Mouse (Mus musculus): ENCODE data around the gene Tspyl4. TPM values are rescaled to one million over a fixed set of nuclear protein-coding genes. Genes with fewer than 3 reads are reported as not detected.
"Not testable (repeated sequence)": the region's sequence is repeated elsewhere in the genome, so short reads cannot be mapped to it uniquely, and the experiment has no call there.

The Tspyl4 gene
- total RNA-seq (2021) = 12.5 and 16.1 TPM in 2 replicates
- long read RNA-seq, experiment 1, transcript Tspyl4-201 (1 exons, 3,879 nt) = major isoform, 9 of 10 reads
- long read RNA-seq, experiment 1, partial matches to known transcripts = 0 of 10 reads
- long read RNA-seq, experiment 1, other reads (novel, unspliced or antisense) = 1 of 10 reads
- long read RNA-seq, experiment 2, partial matches to known transcripts = 0 of 3 reads
- long read RNA-seq, experiment 2, other reads (novel, unspliced or antisense) = 0 of 3 reads

DNA sequence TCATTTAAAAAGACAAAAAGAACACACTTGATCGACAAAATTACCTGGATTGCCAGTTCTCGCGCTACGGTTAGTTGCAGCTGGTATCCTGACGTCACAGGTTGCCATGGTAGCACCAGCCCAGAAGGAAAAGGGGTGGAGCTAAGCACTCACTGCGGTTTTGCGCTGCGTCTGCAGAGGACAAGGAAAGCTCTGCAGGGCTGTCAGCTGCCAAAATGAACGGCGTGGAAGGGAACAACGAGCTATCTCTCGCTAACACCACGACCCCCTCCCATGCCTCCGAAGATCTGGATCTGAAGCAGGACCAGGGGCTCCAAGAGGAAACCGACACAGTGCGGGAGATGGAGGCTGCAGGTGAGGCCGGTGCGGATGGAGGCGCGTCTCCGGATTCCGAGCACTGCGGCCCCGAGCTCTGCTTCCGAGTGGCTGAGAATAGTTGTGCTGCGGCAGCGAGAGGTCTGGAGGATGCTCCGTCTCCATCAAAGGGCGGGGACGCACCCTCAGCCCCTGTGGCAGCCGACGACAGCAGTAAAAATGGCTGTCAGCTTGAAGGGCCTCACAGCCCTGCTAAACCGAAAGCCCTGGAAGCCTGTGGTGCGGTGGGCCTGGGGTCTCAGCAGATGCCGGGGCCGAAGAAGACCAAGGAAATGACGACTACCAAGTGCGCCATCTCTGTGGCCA, at the start of gene Tspyl4:
Tspyl4 (plus strand) TSS at position 144 of the 681 bp plus-strand sequence.
- DNase-seq = peak; percentile 95

GRCm38 (mm10) chr10:34247757-34248156, 49.5 kb upstream of the Tspyl4 start:
- DNase-seq = no peak

- no peak for DNase-seq
These were observed 47.6 kb upstream of the Tspyl4 start for GRCm38 (mm10) chr10:34249594-34249993.

- not testable (repeated sequence) for DNase-seq
These were observed 44.4 kb upstream of the Tspyl4 start for GRCm38 (mm10) chr10:34252833-34253232.

DNA sequence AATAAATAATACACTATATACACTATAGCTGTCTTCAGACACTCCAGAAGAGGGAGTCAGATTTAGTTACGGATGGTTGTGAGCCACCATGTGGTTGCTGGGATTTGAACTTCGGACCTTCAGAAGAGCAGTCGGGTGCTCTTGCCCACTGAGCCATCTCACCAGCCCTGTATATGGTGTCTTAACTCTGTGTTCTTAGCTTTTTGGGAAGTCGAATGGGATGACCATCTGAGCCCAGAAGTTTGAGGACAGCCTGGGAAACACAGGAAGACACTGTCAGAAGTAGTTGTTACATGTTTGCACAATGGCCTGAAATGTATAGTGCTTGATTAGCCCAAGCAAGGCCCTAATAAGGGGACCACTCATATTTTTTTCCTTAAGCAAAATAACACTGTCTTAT, 32.1 kb upstream of the Tspyl4 start:
- no peak for DNase-seq

GRCm38 (mm10) chr10:34267312-34268070, 29.8 kb upstream of the Tspyl4 start:
- DNase-seq = no peak

GRCm38 (mm10) chr10:34271681-34272080, 25.6 kb upstream of the Tspyl4 start:
- DNase-seq = peak; percentile 35

DNA sequence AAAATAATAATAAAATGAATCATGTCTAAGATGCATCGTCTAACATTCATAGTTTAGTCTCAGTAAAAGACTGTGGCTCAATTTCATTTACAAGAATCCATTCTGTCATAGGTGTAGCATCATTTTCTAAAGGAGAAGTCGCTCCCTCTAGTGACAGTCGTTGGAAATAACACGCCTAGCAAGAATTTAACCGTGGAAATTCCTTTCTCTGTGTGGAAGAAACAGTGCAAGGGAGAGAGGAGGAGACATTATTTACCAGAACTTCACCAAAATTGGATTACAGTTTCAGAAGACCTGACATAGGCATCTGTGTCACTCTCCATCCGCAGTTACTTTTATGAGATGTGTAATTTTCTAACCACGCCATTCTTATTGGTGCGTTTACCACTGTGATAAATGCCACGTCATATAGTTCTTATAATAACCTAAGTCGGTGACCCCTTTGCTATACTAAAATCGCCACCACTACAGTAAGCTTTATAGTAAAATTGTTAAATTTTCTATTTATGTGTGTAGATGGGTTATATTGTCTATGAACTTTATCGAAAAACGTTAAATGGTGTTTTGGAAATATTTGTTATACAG, 16.6 kb upstream of the Tspyl4 start:
- peak; percentile 52 for DNase-seq

GRCm38 (mm10) chr10:34281211-34281961, 15.9 kb upstream of the Tspyl4 start:
- DNase-seq = no peak

DNA sequence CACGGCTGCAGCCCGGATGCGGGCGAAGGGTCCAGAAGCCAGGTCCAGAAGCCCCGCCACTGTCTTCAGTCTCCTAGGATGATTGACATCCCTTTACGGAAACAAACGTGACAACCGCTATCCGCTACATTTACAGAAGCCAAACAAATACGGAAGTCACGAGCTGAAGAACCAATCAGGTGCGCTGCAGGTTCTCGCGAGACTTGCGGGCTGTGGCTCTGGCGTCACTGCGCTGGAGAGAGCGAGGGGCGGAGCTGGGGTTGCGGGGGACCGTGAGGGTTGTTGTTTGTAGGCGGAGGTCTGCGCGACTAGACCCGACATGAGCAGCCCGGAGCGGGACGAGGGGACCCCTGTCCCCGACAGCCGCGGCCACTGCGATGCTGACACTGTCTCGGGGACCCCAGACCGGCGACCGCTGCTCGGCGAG, 15.3 kb upstream of the Tspyl4 start, which contains the start of gene Tspyl1:
Tspyl1 (plus strand) TSS at position 229 of the 427 bp plus-strand sequence.
- DNase-seq = peak; percentile 98

GRCm38 (mm10) chr10:34282420-34283238, 14.6 kb upstream of the Tspyl4 start:
- peak; percentile 70 for DNase-seq

- no peak for DNase-seq
These were observed 337 bp upstream of the Tspyl4 start for GRCm38 (mm10) chr10:34296911-34297298.

DNA sequence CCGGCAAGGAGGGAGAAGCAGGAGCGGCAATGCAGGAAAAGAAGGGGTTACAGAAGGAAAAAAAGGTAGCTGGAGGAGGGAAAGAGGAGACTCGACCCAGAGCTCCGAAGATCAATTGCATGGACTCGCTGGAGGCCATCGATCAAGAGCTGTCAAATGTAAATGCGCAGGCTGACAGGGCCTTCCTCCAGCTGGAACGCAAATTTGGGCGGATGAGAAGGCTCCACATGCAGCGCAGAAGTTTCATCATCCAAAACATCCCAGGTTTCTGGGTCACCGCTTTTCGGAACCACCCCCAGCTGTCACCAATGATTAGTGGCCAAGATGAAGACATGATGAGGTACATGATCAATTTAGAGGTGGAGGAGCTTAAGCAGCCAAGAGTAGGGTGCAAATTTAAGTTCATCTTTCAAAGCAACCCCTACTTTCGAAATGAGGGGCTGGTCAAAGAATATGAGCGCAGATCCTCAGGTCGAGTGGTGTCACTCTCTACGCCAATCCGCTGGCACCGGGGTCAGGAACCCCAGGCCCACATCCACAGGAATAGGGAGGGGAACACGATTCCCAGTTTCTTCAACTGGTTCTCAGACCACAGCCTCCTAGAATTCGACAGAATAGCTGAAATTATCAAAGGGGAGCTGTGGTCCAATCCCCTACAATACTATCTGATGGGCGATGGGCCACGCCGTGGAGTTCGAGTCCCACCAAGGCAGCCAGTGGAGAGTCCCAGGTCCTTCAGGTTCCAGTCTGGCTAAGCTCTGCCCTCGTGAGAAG, 925 bp downstream of the Tspyl4 start:
- DNase-seq = no peak

GRCm38 (mm10) chr10:34300368-34300767, 3.1 kb downstream of the Tspyl4 start:
- DNase-seq = no peak

GRCm38 (mm10) chr10:34307070-34307469, 9.8 kb downstream of the Tspyl4 start:
- no peak for DNase-seq

DNA sequence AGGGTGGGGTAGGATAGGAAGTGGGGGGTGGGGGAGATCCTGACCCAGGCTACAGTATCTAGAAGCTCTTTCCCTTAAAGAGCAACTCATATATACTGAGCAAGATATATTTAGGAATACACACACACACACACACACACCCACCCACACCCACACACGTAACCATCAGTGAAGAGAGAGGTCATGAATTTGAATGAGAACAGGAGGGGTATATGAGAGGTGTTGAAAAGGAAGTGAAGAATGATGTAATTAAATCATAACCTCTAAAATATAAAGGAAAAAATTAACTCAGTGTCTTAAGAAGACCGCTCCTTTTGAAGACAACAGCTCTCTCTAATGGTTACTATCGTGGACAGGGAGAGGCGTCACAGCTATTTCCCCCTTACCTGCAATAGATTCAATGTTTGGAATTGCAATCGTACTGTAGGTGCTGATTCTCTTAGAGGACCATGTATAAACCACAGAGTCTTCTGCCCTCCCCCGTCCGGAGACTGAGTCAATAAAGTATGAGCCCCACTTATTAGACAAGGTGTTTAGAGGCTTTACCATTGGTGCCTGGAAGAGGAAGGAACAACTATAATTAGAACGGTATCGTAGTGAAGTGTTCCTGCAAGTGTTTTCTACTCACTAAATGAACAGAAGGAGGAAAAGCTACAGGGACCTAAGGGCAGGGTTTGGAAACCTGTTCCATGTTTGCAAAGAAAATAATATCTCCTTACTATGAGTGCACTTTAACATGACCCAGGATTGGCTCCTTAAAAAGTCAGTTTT, 12.9 kb downstream of the Tspyl4 start:
- DNase-seq = no peak

- no peak for DNase-seq
These were observed 15.3 kb downstream of the Tspyl4 start for GRCm38 (mm10) chr10:34312536-34312935.

DNA sequence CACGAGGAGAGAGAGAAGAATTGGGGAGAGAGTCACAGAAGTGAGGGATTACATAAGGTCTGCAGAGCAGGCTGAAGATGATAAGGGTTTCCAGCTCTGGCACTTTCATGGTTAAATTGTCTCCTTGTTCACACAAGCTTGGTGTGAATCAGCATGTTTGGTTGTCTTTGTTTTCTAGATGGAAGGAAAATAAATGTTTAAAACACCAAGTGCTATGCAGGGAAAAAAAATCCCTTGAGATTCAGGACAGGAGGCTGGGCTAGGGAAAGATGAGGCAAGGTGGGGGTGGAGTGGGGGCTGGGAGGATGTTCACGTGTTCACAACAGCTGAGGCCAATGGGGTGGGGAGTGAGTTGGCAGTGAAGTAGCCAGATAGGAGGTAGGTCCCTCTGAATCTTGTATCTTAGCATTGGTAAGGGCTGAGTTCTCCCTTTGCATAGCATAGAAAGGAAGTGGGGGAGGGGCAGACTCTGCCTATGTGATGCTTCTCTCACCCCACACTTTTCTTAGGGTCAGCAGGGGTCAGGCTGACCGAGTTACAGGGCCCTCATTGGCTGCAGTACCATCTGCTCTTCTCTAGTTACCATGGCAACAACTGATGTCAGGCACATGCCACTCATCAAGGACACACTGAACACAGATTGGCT, 19.5 kb downstream of the Tspyl4 start:
- DNase-seq = peak; percentile 46

GRCm38 (mm10) chr10:34317217-34317606, 20.0 kb downstream of the Tspyl4 start:
- DNase-seq = no peak
